Mouse (Mus musculus): Measurements from ENCODE around the gene Krt13. TPM values are rescaled to one million over a fixed set of nuclear protein-coding genes. Genes with fewer than 3 reads are reported as not detected.

Gene Krt13
- polyA plus RNA-seq, 1 experiment: not detected

DNA sequence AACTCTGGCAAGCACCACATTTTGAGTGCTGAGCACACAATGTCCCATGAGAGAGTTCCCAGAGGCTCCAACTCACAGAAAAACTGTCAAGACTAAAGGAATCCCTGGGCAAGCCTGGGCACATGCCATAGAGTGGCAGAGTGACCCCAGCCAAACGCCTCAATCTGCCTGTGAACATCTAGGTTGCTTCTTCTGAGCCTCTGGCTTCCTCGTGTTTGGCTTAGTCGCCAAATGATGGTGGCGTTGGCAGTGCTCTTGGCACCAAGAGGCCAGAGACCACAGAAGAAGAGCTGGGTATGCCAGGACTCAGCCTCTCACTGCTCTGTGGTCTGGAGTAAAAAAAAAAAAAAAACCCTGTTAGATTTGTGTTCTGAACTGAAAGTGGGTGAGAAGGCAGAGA is 21.0 kb downstream of the Krt13 start:
- H3K9ac ChIP-seq (ENCODE audit: low read depth, poor library complexity, severe bottlenecking): no peak overlapping the region
- H3K27ac ChIP-seq (ENCODE audit: insufficient read depth, low read length): no peak overlapping the region
- no peaks in the 10 kb centered on the region for H3K27me3 ChIP-seq (ENCODE audit: control insufficient read depth, insufficient read depth, low read length, poor library complexity, severe bottlenecking)
- H3K4me1 ChIP-seq (ENCODE audit: control insufficient read depth, insufficient read depth, low read length): no peaks in the 10 kb centered on the region
- no peak for TF ChIP-seq EP300 (IDR thresholded peaks at IDR 0.05; ENCODE audit: insufficient read depth, low read depth, low read length)
- TF ChIP-seq CTCF (IDR thresholded peaks at IDR 0.05; ENCODE audit: low read depth, low read length): no peak
- no peak for TF ChIP-seq POLR2A (IDR thresholded peaks at IDR 0.05; ENCODE audit: insufficient read depth, low read length)
- H3K9me3 ChIP-seq (replicated peaks; ENCODE audit: control insufficient read depth, insufficient read depth, low read length, poor library complexity, severe bottlenecking): no peaks in the 10 kb centered on the region
- H3K36me3 ChIP-seq (ENCODE audit: control insufficient read depth, insufficient read depth, low read length, poor library complexity, severe bottlenecking): no peaks in the 10 kb centered on the region
- no peak overlapping the region for H3K4me3 ChIP-seq (ENCODE audit: low read depth, low read length)

GRCm38 (mm10) chr11:100097819-100098218 is 23.5 kb downstream of the Krt13 start:
- H3K4me3 ChIP-seq (ENCODE audit: low read depth, low read length): no peak overlapping the region
- no peak overlapping the region for H3K27ac ChIP-seq (ENCODE audit: insufficient read depth, low read length)
- H3K27me3 ChIP-seq (ENCODE audit: control insufficient read depth, insufficient read depth, low read length, poor library complexity, severe bottlenecking): no peaks in the 10 kb centered on the region
- no peaks in the 10 kb centered on the region for H3K9me3 ChIP-seq (replicated peaks; ENCODE audit: control insufficient read depth, insufficient read depth, low read length, poor library complexity, severe bottlenecking)
- no peaks in the 10 kb centered on the region for H3K36me3 ChIP-seq (ENCODE audit: control insufficient read depth, insufficient read depth, low read length, poor library complexity, severe bottlenecking)
- H3K9ac ChIP-seq (ENCODE audit: low read depth, poor library complexity, severe bottlenecking): no peak overlapping the region
- no peaks in the 10 kb centered on the region for H3K4me1 ChIP-seq (ENCODE audit: control insufficient read depth, insufficient read depth, low read length)
- no peak for TF ChIP-seq CTCF (IDR thresholded peaks at IDR 0.05; ENCODE audit: low read depth, low read length)
- no peak for TF ChIP-seq POLR2A (IDR thresholded peaks at IDR 0.05; ENCODE audit: insufficient read depth, low read length)
- TF ChIP-seq EP300 (IDR thresholded peaks at IDR 0.05; ENCODE audit: insufficient read depth, low read depth, low read length): no peak

GRCm38 (mm10) chr11:100096141-100096540 is 25.2 kb downstream of the Krt13 start, which contains the start of gene Krt35:
Gene Krt35, minus strand, starts transcription at chr11:100096241.
- Histone ChIP-seq H3K27ac (ENCODE audit: insufficient read depth, low read length) (no peak within 1 kb of the TSS), H3K4me1 (ENCODE audit: control insufficient read depth, insufficient read depth, low read length) (no peaks in the 10 kb centered on the region), H3K36me3 (ENCODE audit: control insufficient read depth, insufficient read depth, low read length, poor library complexity, severe bottlenecking) (no peaks in the 10 kb centered on the region), H3K9me3 (replicated peaks; ENCODE audit: control insufficient read depth, insufficient read depth, low read length, poor library complexity, severe bottlenecking) (no peaks in the 10 kb centered on the region), H3K9ac (ENCODE audit: low read depth, poor library complexity, severe bottlenecking) (no peak within 1 kb of the TSS), H3K4me3 (ENCODE audit: low read depth, low read length) (no peak within 1 kb of the TSS), H3K27me3 (ENCODE audit: control insufficient read depth, insufficient read depth, low read length, poor library complexity, severe bottlenecking) (no peaks in the 10 kb centered on the region)
- TF ChIP-seq EP300 (IDR thresholded peaks at IDR 0.05; ENCODE audit: insufficient read depth, low read depth, low read length) (no peak), CTCF (IDR thresholded peaks at IDR 0.05; ENCODE audit: low read depth, low read length) (no peak), POLR2A (IDR thresholded peaks at IDR 0.05; ENCODE audit: insufficient read depth, low read length) (no peak)

DNA sequence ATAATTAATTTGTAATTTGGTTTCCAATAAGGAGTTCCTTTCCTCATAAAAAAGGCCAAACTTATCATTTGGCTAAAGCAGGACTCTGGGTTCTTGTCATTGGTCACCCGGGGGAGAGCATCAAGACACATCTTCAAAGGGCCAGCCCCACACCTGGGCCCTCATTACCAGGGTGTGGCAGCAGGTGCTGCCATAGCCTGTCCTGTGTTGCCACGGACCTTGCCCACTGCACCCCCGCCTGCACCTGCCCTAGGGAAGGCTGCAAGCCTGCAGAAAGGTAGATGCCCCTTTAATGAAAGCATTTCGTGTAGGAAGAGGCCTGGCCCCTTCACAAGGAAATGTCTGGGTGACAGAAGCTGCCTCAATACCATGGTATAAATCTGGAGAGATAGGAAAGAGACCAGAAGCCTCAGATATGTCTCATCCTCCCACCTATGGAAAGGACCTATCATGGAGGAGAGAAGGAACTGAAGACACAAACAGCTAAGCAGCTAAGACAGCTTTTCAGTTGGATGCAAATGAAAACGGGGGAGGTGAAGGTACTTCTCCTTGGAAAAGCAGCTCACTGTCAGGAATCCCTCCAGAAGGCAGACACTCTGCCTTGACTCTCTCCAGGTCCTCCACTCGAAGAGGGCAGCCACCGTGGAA is 32.9 kb downstream of the Krt13 start:
- Histone ChIP-seq H3K36me3 (ENCODE audit: control insufficient read depth, insufficient read depth, low read length, poor library complexity, severe bottlenecking) (no peaks in the 10 kb centered on the region), H3K9ac (ENCODE audit: low read depth, poor library complexity, severe bottlenecking) (no peak overlapping the region), H3K4me1 (ENCODE audit: control insufficient read depth, insufficient read depth, low read length) (no peaks in the 10 kb centered on the region), H3K4me3 (ENCODE audit: low read depth, low read length) (no peak overlapping the region), H3K9me3 (replicated peaks; ENCODE audit: control insufficient read depth, insufficient read depth, low read length, poor library complexity, severe bottlenecking) (no peaks in the 10 kb centered on the region), H3K27me3 (ENCODE audit: control insufficient read depth, insufficient read depth, low read length, poor library complexity, severe bottlenecking) (no peaks in the 10 kb centered on the region), H3K27ac (ENCODE audit: insufficient read depth, low read length) (no peak overlapping the region)
- TF ChIP-seq CTCF (IDR thresholded peaks at IDR 0.05; ENCODE audit: low read depth, low read length): no peak
- no peak for TF ChIP-seq EP300 (IDR thresholded peaks at IDR 0.05; ENCODE audit: insufficient read depth, low read depth, low read length)
- no peak for TF ChIP-seq POLR2A (IDR thresholded peaks at IDR 0.05; ENCODE audit: insufficient read depth, low read length)

DNA sequence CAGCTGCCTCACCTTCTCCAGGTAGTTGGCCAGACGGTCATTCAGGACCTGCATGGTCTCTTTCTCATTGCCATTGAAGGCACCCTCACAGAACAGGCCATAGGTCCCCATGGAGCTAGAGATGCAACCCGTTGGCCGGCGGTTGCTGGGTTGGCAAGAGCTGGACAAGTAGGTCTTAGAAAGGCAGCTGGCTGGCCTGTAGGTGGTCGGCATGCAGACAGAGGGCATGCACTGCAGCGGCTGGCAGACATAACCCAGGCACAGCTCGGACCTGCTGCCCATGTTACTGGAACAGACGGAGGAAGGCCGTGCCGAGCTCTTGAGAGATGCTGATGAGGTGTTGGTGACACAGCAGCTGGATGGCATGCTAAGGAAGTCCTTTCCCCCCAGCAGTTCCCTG is 33.5 kb downstream of the Krt13 start, which contains the start of gene Krt32:
Gene Krt32 (minus strand): TSS at position 366 of the 400 bp plus-strand sequence.
- Histone ChIP-seq H3K4me1 (ENCODE audit: control insufficient read depth, insufficient read depth, low read length) (no peaks in the 10 kb centered on the region), H3K36me3 (ENCODE audit: control insufficient read depth, insufficient read depth, low read length, poor library complexity, severe bottlenecking) (no peaks in the 10 kb centered on the region), H3K27me3 (ENCODE audit: control insufficient read depth, insufficient read depth, low read length, poor library complexity, severe bottlenecking) (no peaks in the 10 kb centered on the region), H3K4me3 (ENCODE audit: low read depth, low read length) (no peak within 1 kb of the TSS), H3K27ac (ENCODE audit: insufficient read depth, low read length) (no peak within 1 kb of the TSS), H3K9ac (ENCODE audit: low read depth, poor library complexity, severe bottlenecking) (no peak within 1 kb of the TSS), H3K9me3 (replicated peaks; ENCODE audit: control insufficient read depth, insufficient read depth, low read length, poor library complexity, severe bottlenecking) (no peaks in the 10 kb centered on the region)
- TF ChIP-seq EP300 (IDR thresholded peaks at IDR 0.05; ENCODE audit: insufficient read depth, low read depth, low read length): no peak
- no peak for TF ChIP-seq POLR2A (IDR thresholded peaks at IDR 0.05; ENCODE audit: insufficient read depth, low read length)
- TF ChIP-seq CTCF (IDR thresholded peaks at IDR 0.05; ENCODE audit: low read depth, low read length): no peak

GRCm38 (mm10) chr11:100073873-100074272 is 47.5 kb downstream of the Krt13 start:
- H3K4me1 ChIP-seq (ENCODE audit: control insufficient read depth, insufficient read depth, low read length): no peaks in the 10 kb centered on the region
- TF ChIP-seq EP300 (IDR thresholded peaks at IDR 0.05; ENCODE audit: insufficient read depth, low read depth, low read length) (no peak), CTCF (IDR thresholded peaks at IDR 0.05; ENCODE audit: low read depth, low read length) (no peak), POLR2A (IDR thresholded peaks at IDR 0.05; ENCODE audit: insufficient read depth, low read length) (no peak)
- H3K4me3 ChIP-seq (ENCODE audit: low read depth, low read length): no peak overlapping the region
- no peak overlapping the region for H3K27ac ChIP-seq (ENCODE audit: insufficient read depth, low read length)
- no peak overlapping the region for H3K9ac ChIP-seq (ENCODE audit: low read depth, poor library complexity, severe bottlenecking)
- H3K36me3 ChIP-seq (ENCODE audit: control insufficient read depth, insufficient read depth, low read length, poor library complexity, severe bottlenecking): no peaks in the 10 kb centered on the region
- H3K9me3 ChIP-seq (replicated peaks; ENCODE audit: control insufficient read depth, insufficient read depth, low read length, poor library complexity, severe bottlenecking): no peaks in the 10 kb centered on the region; the same call in 1 of the 2 replicates
- H3K27me3 ChIP-seq (ENCODE audit: control insufficient read depth, insufficient read depth, low read length, poor library complexity, severe bottlenecking): no peaks in the 10 kb centered on the region

Other genes with a start within 250 kb of the Krt13 start
- gene Krtap9-1, start 248.2 kb downstream of the Krt13 start, polyA plus RNA-seq (2011; ENCODE audit: insufficient read depth, insufficient read length, low read depth, missing spikeins): not detected in 2 replicates
- not detected in 2 replicates for gene Gm11567, start 242.4 kb downstream of the Krt13 start, polyA plus RNA-seq (2011; ENCODE audit: insufficient read depth, insufficient read length, low read depth, missing spikeins)
- gene Krtap31-1, start 213.6 kb downstream of the Krt13 start, polyA plus RNA-seq (2011; ENCODE audit: insufficient read depth, insufficient read length, low read depth, missing spikeins): not detected in 2 replicates
- gene Gm11565, start 206.8 kb downstream of the Krt13 start, polyA plus RNA-seq (2011; ENCODE audit: insufficient read depth, insufficient read length, low read depth, missing spikeins): not detected in 2 replicates
- gene Krtap31-2, start 185.3 kb downstream of the Krt13 start, polyA plus RNA-seq (2011; ENCODE audit: insufficient read depth, insufficient read length, low read depth, missing spikeins): not detected in 2 replicates
- gene Krtap9-5, start 173.1 kb downstream of the Krt13 start, polyA plus RNA-seq (2011; ENCODE audit: insufficient read depth, insufficient read length, low read depth, missing spikeins): not detected in 2 replicates
- gene Krtap29-1, start 142.5 kb downstream of the Krt13 start, polyA plus RNA-seq (2011; ENCODE audit: insufficient read depth, insufficient read length, low read depth, missing spikeins): not detected in 2 replicates
- gene Krtap16-1, start 135.0 kb downstream of the Krt13 start, polyA plus RNA-seq (2011; ENCODE audit: insufficient read depth, insufficient read length, low read depth, missing spikeins): not detected in 2 replicates
- not detected in 2 replicates for gene Krtap17-1, start 127.6 kb downstream of the Krt13 start, polyA plus RNA-seq (2011; ENCODE audit: insufficient read depth, insufficient read length, low read depth, missing spikeins)
- gene Krt33a, start 105.4 kb downstream of the Krt13 start, polyA plus RNA-seq (2011; ENCODE audit: insufficient read depth, insufficient read length, low read depth, missing spikeins): not detected in 2 replicates
- not detected in 2 replicates for gene Krt33b, start 91.7 kb downstream of the Krt13 start, polyA plus RNA-seq (2011; ENCODE audit: insufficient read depth, insufficient read length, low read depth, missing spikeins)
- not detected in 2 replicates for gene Krt34, start 80.0 kb downstream of the Krt13 start, polyA plus RNA-seq (2011; ENCODE audit: insufficient read depth, insufficient read length, low read depth, missing spikeins)
- gene Krt31, start 71.0 kb downstream of the Krt13 start, polyA plus RNA-seq (2011; ENCODE audit: insufficient read depth, insufficient read length, low read depth, missing spikeins): not detected in 2 replicates
- gene Krt32, start 33.3 kb downstream of the Krt13 start, polyA plus RNA-seq (2011; ENCODE audit: insufficient read depth, insufficient read length, low read depth, missing spikeins): not detected in 2 replicates
- gene Krt35, start 25.3 kb downstream of the Krt13 start, polyA plus RNA-seq (2011; ENCODE audit: insufficient read depth, insufficient read length, low read depth, missing spikeins): not detected in 2 replicates
- gene Krt36, start 15.9 kb downstream of the Krt13 start, polyA plus RNA-seq (2011; ENCODE audit: insufficient read depth, insufficient read length, low read depth, missing spikeins): not detected in 2 replicates
- 0.37 and 0.41 TPM in 2 replicates for gene Krt15, start 14.4 kb upstream of the Krt13 start, polyA plus RNA-seq (2011; ENCODE audit: insufficient read depth, insufficient read length, low read depth, missing spikeins)
- 83.7 and 93.1 TPM in 2 replicates for gene Krt19, start 27.1 kb upstream of the Krt13 start, polyA plus RNA-seq (2011; ENCODE audit: insufficient read depth, insufficient read length, low read depth, missing spikeins)
- gene Krt9, start 71.7 kb upstream of the Krt13 start, polyA plus RNA-seq (2011; ENCODE audit: insufficient read depth, insufficient read length, low read depth, missing spikeins): not detected in 2 replicates
- gene Krt14, start 86.0 kb upstream of the Krt13 start, polyA plus RNA-seq (2011; ENCODE audit: insufficient read depth, insufficient read length, low read depth, missing spikeins): 1.3 TPM in 1 of 2 replicates, not detected in the other
- gene Krt16, start 127.3 kb upstream of the Krt13 start, polyA plus RNA-seq (2011; ENCODE audit: insufficient read depth, insufficient read length, low read depth, missing spikeins): 0.99 TPM in 1 of 2 replicates, not detected in the other
- gene Krt17, start 139.5 kb upstream of the Krt13 start, polyA plus RNA-seq (2011; ENCODE audit: insufficient read depth, insufficient read length, low read depth, missing spikeins): 10.5 and 11.8 TPM in 2 replicates
- gene Krt42, start 148.3 kb upstream of the Krt13 start, polyA plus RNA-seq (2011; ENCODE audit: insufficient read depth, insufficient read length, low read depth, missing spikeins): 20.6 and 21.5 TPM in 2 replicates
- gene Eif1, start 198.3 kb upstream of the Krt13 start, polyA plus RNA-seq (2011; ENCODE audit: insufficient read depth, insufficient read length, low read depth, missing spikeins): 718 and 769 TPM in 2 replicates
- not detected in 2 replicates for gene Gast, start 212.8 kb upstream of the Krt13 start, polyA plus RNA-seq (2011; ENCODE audit: insufficient read depth, insufficient read length, low read depth, missing spikeins)
- 12.7 and 13.6 TPM in 2 replicates for gene Hap1, start 234.6 kb upstream of the Krt13 start, polyA plus RNA-seq (2011; ENCODE audit: insufficient read depth, insufficient read length, low read depth, missing spikeins)